Mouse (Mus musculus) brain, adult 10 weeks (tissue): ENCODE measurements around the gene 2810004N23Rik. TPM values are rescaled to one million over a fixed set of nuclear protein-coding genes. Genes with fewer than 3 reads are reported as not detected.

Experiments
- polyA plus RNA-seq: library from polyadenylated mRNA; stranded (reverse); fragments of 350-450 nt; fragmentation: Illumina TruSeq; extraction: RNeasy Lipid Tissue Mini Kit (QIAGEN cat#74804); gene quantifications from one replicate; pipeline ENCODE4 v1.2.3, GENCODE M21; 2015; ENCODE audit warnings: low read depth, low replicate concordance

Gene 2810004N23Rik
- 19.7 TPM for polyA plus RNA-seq

GRCm38 (mm10) chr8:124862321-124863162 is at the start of gene 2810004N23Rik, which contains the start of gene Gnpat:
Gene 2810004N23Rik, minus strand, starts transcription at chr8:124863120.
Gene Gnpat, plus strand, starts transcription at chr8:124863033.

GRCm38 (mm10) chr8:124897386-124898250 is 34.7 kb upstream of the 2810004N23Rik start, which contains the start of the genes Exoc8 and Sprtn:
Gene Exoc8, minus strand, starts transcription at chr8:124897705.
Gene Sprtn, plus strand, starts transcription at chr8:124897886.

GRCm38 (mm10) chr8:124792708-124793107 is 70.2 kb downstream of the 2810004N23Rik start, which contains the start of gene Trim67:
Gene Trim67, plus strand, starts transcription at chr8:124793092.

Other genes with a start within 250 kb of the 2810004N23Rik start
- 45.6 TPM for gene 2310022B05Rik, start 199.8 kb downstream of the 2810004N23Rik start, polyA plus RNA-seq
- gene Ttc13, start 141.1 kb downstream of the 2810004N23Rik start, polyA plus RNA-seq, result 29.6 TPM
- 11.7 TPM for gene Arv1, start 141.0 kb downstream of the 2810004N23Rik start, polyA plus RNA-seq
- 1.4 TPM for gene Fam89a, start 111.3 kb downstream of the 2810004N23Rik start, polyA plus RNA-seq
- gene Trim67, start 70.0 kb downstream of the 2810004N23Rik start, polyA plus RNA-seq, result 1.5 TPM
- 53.1 TPM for gene Gnpat, start 87 bp downstream of the 2810004N23Rik start, polyA plus RNA-seq
- gene Exoc8, start 34.6 kb upstream of the 2810004N23Rik start, polyA plus RNA-seq, result 14.2 TPM
- gene Sprtn, start 34.8 kb upstream of the 2810004N23Rik start, polyA plus RNA-seq, result 10.3 TPM
- 50.6 TPM for gene Egln1, start 86.2 kb upstream of the 2810004N23Rik start, polyA plus RNA-seq
- 185 TPM for gene Tsnax, start 149.9 kb upstream of the 2810004N23Rik start, polyA plus RNA-seq
- gene Disc1, start 191.1 kb upstream of the 2810004N23Rik start, polyA plus RNA-seq, result 0.71 TPM